Mouse (Mus musculus): ENCODE measurements around the gene Rimbp3.
"Not testable (repeated sequence)": the region's sequence is repeated elsewhere in the genome, so short reads cannot be mapped to it uniquely, and the experiment has no call there.

The Rimbp3 gene

GRCm38 (mm10) chr16:17216934-17217633, 8.7 kb downstream of the Rimbp3 start:
- no peak for DNase-seq (ENCODE audit: low read depth in 1 of 2, low spot score in 2 of 2)

GRCm38 (mm10) chr16:17220127-17220733, 11.8 kb downstream of the Rimbp3 start:
- DNase-seq (ENCODE audit: low read depth in 1 of 2, low spot score in 2 of 2) = no peak

GRCm38 (mm10) chr16:17222197-17222596, 13.8 kb downstream of the Rimbp3 start:
- peak; percentile 74 to 97 for DNase-seq (ENCODE audit: low read depth in 1 of 2, low spot score in 2 of 2)

GRCm38 (mm10) chr16:17225584-17225983, 17.2 kb downstream of the Rimbp3 start:
- DNase-seq (ENCODE audit: low read depth in 1 of 2, low spot score in 2 of 2) = no peak

- DNase-seq (ENCODE audit: low read depth in 1 of 2, low spot score in 2 of 2) = no peak
These were observed 18.1 kb downstream of the Rimbp3 start for GRCm38 (mm10) chr16:17226496-17226895.

- not testable (repeated sequence) for DNase-seq (ENCODE audit: low read depth in 1 of 2, low spot score in 2 of 2)
These were observed 23.1 kb downstream of the Rimbp3 start for GRCm38 (mm10) chr16:17231523-17231922.

GRCm38 (mm10) chr16:17232794-17233701, 24.6 kb downstream of the Rimbp3 start, which contains the start of gene Hic2:
Hic2 (plus strand) TSS chr16:17233572.
- peak; percentile 72 to 85 for DNase-seq (ENCODE audit: low read depth in 1 of 2, low spot score in 2 of 2)

GRCm38 (mm10) chr16:17233702-17234498, 25.5 kb downstream of the Rimbp3 start:
- DNase-seq (ENCODE audit: low read depth in 1 of 2, low spot score in 2 of 2) = no peak

- no peak for DNase-seq (ENCODE audit: low read depth in 1 of 2, low spot score in 2 of 2)
These were observed 26.1 kb downstream of the Rimbp3 start for GRCm38 (mm10) chr16:17234499-17234895.

- no peak for DNase-seq (ENCODE audit: low read depth in 1 of 2, low spot score in 2 of 2)
These were observed 26.7 kb downstream of the Rimbp3 start for GRCm38 (mm10) chr16:17234916-17235665.

GRCm38 (mm10) chr16:17237634-17238033, 29.2 kb downstream of the Rimbp3 start:
- no peak for DNase-seq (ENCODE audit: low read depth in 1 of 2, low spot score in 2 of 2)

- DNase-seq (ENCODE audit: low read depth in 1 of 2, low spot score in 2 of 2) = no peak
These were observed 31.0 kb downstream of the Rimbp3 start for GRCm38 (mm10) chr16:17239409-17239808.

- no peak for DNase-seq (ENCODE audit: low read depth in 1 of 2, low spot score in 2 of 2)
These were observed 35.3 kb downstream of the Rimbp3 start for GRCm38 (mm10) chr16:17243731-17244130.

- DNase-seq (ENCODE audit: low read depth in 1 of 2, low spot score in 2 of 2) = no peak
These were observed 36.6 kb downstream of the Rimbp3 start for GRCm38 (mm10) chr16:17244996-17245395.

- DNase-seq (ENCODE audit: low read depth in 1 of 2, low spot score in 2 of 2) = no peak
These were observed 39.3 kb downstream of the Rimbp3 start for GRCm38 (mm10) chr16:17247727-17248126.

GRCm38 (mm10) chr16:17249135-17249534, 40.7 kb downstream of the Rimbp3 start:
- DNase-seq (ENCODE audit: low read depth in 1 of 2, low spot score in 2 of 2) = no peak

GRCm38 (mm10) chr16:17251539-17251938, 43.1 kb downstream of the Rimbp3 start:
- DNase-seq (ENCODE audit: low read depth in 1 of 2, low spot score in 2 of 2) = no peak

GRCm38 (mm10) chr16:17252086-17252726, 43.8 kb downstream of the Rimbp3 start:
- no peak for DNase-seq (ENCODE audit: low read depth in 1 of 2, low spot score in 2 of 2)

- DNase-seq (ENCODE audit: low read depth in 1 of 2, low spot score in 2 of 2) = no peak
These were observed 44.4 kb downstream of the Rimbp3 start for GRCm38 (mm10) chr16:17252841-17253240.

Data from monocyte, adult 2 months (primary cell).